Mouse (Mus musculus): Measurements from ENCODE around the gene Msgn1.

DNA sequence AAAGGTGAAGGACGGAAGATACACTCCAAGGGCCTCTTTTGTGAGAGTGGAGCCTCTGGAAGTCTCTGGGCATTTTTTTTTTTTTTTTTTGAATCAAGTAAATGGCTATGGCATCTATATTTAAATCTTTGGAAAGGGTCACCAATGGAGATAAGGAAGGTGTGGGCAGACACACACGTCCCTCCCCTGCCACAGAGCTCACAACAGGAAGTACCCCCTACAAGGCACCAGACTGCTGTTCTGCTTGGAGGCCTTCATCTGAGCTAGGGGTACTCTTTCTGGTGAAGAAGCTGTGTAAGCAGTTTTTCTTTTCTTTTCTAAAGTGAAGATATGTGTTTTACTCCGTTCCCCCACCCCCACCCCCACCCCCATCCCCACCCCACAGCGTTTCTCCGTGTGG is 11.9 kb downstream of the Msgn1 start:
- TF ChIP-seq CTCF (IDR thresholded peaks at IDR 0.05; ENCODE audit: low read depth, low read length): no peak
- no peak for TF ChIP-seq POLR2A (IDR thresholded peaks at IDR 0.05; ENCODE audit: insufficient read depth, low read length)
- TF ChIP-seq EP300 (IDR thresholded peaks at IDR 0.05; ENCODE audit: insufficient read depth, low read depth, low read length): no peak
